Mouse (Mus musculus) liver, embryonic 11.5 days (tissue): ENCODE results near the gene Itga10. TPM values are rescaled to one million over a fixed set of nuclear protein-coding genes. Genes with fewer than 3 reads are reported as not detected.

ENCODE experiments used
- ATAC-seq: fragments of 200-750 bp; cut with Nextera tagmentation; replicated peaks from 2 replicates; pipeline ENCODE4 v1.8.0; 2017; ENCODE audit warnings: moderate number of reproducible peaks, mild to moderate bottlenecking, moderate TSS enrichment, moderate library complexity; ENCODE audit not compliant: low FRiP score
- DNase-seq: peaks from one replicate; pipeline ENCODE4 v3.0.0-alpha.2; 2017; ENCODE audit warnings: low spot score
- H3K27ac ChIP-seq: fragments of 300-500 bp; sonication (generic); 2 replicates; pipeline ENCODE4 v1.5.1; 2014; ENCODE audit warnings: mild to moderate bottlenecking, low read depth, low read length, control low read depth
- H3K27me3 ChIP-seq: fragments of 300-500 bp; sonication (generic); replicated peaks from 2 replicates; pipeline ENCODE4 v1.6.1; 2014; ENCODE audit warnings: low read length, mixed read lengths; ENCODE audit not compliant: control insufficient read depth, insufficient read depth
- H3K36me3 ChIP-seq: fragments of 300-500 bp; sonication (generic); 2 replicates; pipeline ENCODE4 v1.6.1; 2014; ENCODE audit warnings: mild to moderate bottlenecking, low read length, moderate library complexity, mixed read lengths; ENCODE audit not compliant: control insufficient read depth, insufficient read depth
- H3K4me1 ChIP-seq: fragments of 300-500 bp; sonication (generic); replicated peaks from 2 replicates; pipeline ENCODE4 v1.6.1; 2014; ENCODE audit warnings: low read length, mixed read lengths; ENCODE audit not compliant: control insufficient read depth, insufficient read depth
- H3K4me2 ChIP-seq: fragments of 300-500 bp; sonication (generic); 2 replicates; pipeline ENCODE4 v1.6.1; 2014; ENCODE audit warnings: mild to moderate bottlenecking, control low read depth, moderate library complexity
- H3K4me3 ChIP-seq: fragments of 300-500 bp; sonication (generic); 2 replicates; pipeline ENCODE4 v1.5.1; 2014; ENCODE audit warnings: low read depth, low read length, control low read depth
- H3K9ac ChIP-seq: fragments of 300-500 bp; sonication (generic); 2 replicates; pipeline ENCODE4 v1.6.1; 2014; ENCODE audit warnings: low read depth, low read length, control low read depth
- H3K9me3 ChIP-seq: fragments of 300-500 bp; sonication (generic); 2 replicates; pipeline ENCODE4 v1.6.1; 2016; ENCODE audit warnings: low read length, inconsistent platforms, mixed read lengths; ENCODE audit not compliant: control insufficient read depth
- WGBS: fragments of 180-500 bp; shearing (Covaris S2); extraction: QIAGEN DNeasy Blood & Tissue Kit; methylation state at CpG from one replicate; pipeline ENCODE4 v1.1.7; 2014; 5-methylcytosine and 5-hydroxymethylcytosine counted together
- polyA plus RNA-seq: library from polyadenylated mRNA; unstranded; fragments of >200 nt; fragmentation: Nextera tagmentation; extraction: Ambion mirVana; gene quantifications from 2 replicates; pipeline ENCODE4 v1.2.1, GENCODE M21; 2014

Itga10 gene
- polyA plus RNA-seq, 1 experiment from 2014 or later, result 0.77 TPM

- ATAC-seq (peak; percentile 87), DNase-seq (peak; percentile 79)
- H3K27ac ChIP-seq, result no peak within 1 kb of the TSS
- H3K4me1 ChIP-seq, result no peaks in the 10 kb centered on the region; the same call in 1 of the 2 replicates
- H3K4me3 ChIP-seq, result peak within 1 kb of the TSS; percentile 54
- peak within 1 kb of the TSS; percentile 97 for H3K4me2 ChIP-seq
- 6% methylated on average over 42 of the region's 42 CpGs for WGBS
- H3K36me3 ChIP-seq, result peaks cover 19% of the 10 kb centered on the region
- peaks cover 13% of the 10 kb centered on the region for H3K27me3 ChIP-seq
- peak within 1 kb of the TSS; percentile 65 for H3K9ac ChIP-seq
- H3K9me3 ChIP-seq, result no peaks in the 10 kb centered on the region
Observed at GRCm38 (mm10) chr3:96707903-96708683, 62.7 kb downstream of the Itga10 start, which contains the start of gene Nudt17. TSS of gene Nudt17 (minus strand) at chr3:96708562.

DNA sequence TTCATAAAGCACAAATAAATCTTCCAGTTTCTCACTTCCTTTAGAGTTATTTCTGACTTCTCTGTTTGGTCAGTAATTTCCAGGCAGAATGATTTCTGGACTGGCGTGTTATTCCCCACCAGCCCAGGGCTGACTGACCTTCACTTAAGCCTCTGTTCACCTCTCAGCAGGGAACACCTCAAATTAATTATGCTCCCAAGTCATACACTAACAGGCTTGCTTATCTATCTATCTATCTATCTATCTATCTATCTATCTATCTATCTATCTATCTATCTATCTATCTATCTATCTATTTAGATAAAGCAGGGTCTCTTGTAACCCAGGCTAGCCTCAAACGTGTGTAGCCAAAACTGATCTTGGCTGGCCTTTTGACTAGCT lies 63.3 kb downstream of the Itga10 start:
- ATAC-seq (peak; percentile 6; the same call in 1 of the 2 replicates), DNase-seq (no peak)
- Histone ChIP-seq H3K4me2 (peak overlapping the region; percentile 97), H3K36me3 (peaks cover 25% of the 10 kb centered on the region), H3K27me3 (peaks cover 13% of the 10 kb centered on the region), H3K4me3 (peak overlapping the region; percentile 54; the same call in 1 of the 2 replicates), H3K4me1 (no peaks in the 10 kb centered on the region; the same call in 1 of the 2 replicates), H3K9me3 (no peaks in the 10 kb centered on the region), H3K9ac (no peak overlapping the region), H3K27ac (no peak overlapping the region)
- 57% methylated on average over 2 of the region's 2 CpGs for WGBS

Other genes starting within 250 kb of the Itga10 start
- not detected in 2 replicates for gene BC107364, start 193.3 kb upstream of the Itga10 start, polyA plus RNA-seq
- 0.19 and 0.32 TPM in 2 replicates for gene Hfe2, start 120.4 kb upstream of the Itga10 start, polyA plus RNA-seq
- gene Txnip, start 87.6 kb upstream of the Itga10 start, polyA plus RNA-seq, result 41.1 and 44.0 TPM in 2 replicates
- gene Gm16253, start 68.6 kb upstream of the Itga10 start, polyA plus RNA-seq, result 0.49 and 1.0 TPM in 2 replicates
- 18.6 and 21.5 TPM in 2 replicates for gene Polr3gl, start 51.4 kb upstream of the Itga10 start, polyA plus RNA-seq
- gene Ankrd34a, start 48.9 kb upstream of the Itga10 start, polyA plus RNA-seq, result 0.71 and 1.1 TPM in 2 replicates
- gene Lix1l, start 44.4 kb upstream of the Itga10 start, polyA plus RNA-seq, result 2.6 and 3.1 TPM in 2 replicates
- 176 and 196 TPM in 2 replicates for gene Rbm8a, start 15.7 kb upstream of the Itga10 start, polyA plus RNA-seq
- gene Pex11b, start 10.2 kb upstream of the Itga10 start, polyA plus RNA-seq, result 29.0 and 36.7 TPM in 2 replicates
- gene Gm42957, start 10.1 kb upstream of the Itga10 start, polyA plus RNA-seq, result 0.14 TPM in 1 of 2 replicates, not detected in the other
- 0.32 and 0.40 TPM in 2 replicates for gene Ankrd35, start 24.5 kb downstream of the Itga10 start, polyA plus RNA-seq
- 19.6 and 21.1 TPM in 2 replicates for gene Pias3, start 50.8 kb downstream of the Itga10 start, polyA plus RNA-seq
- 2.4 and 2.5 TPM in 2 replicates for gene Nudt17, start 63.0 kb downstream of the Itga10 start, polyA plus RNA-seq
- 41.4 and 44.1 TPM in 2 replicates for gene Polr3c, start 82.0 kb downstream of the Itga10 start, polyA plus RNA-seq
- 49.6 and 51.5 TPM in 2 replicates for gene Rnf115, start 82.1 kb downstream of the Itga10 start, polyA plus RNA-seq
- 5.4 and 6.0 TPM in 2 replicates for gene Pdzk1, start 183.7 kb downstream of the Itga10 start, polyA plus RNA-seq
- 0.12 and 0.19 TPM in 2 replicates for gene Cd160, start 183.8 kb downstream of the Itga10 start, polyA plus RNA-seq